Mouse (Mus musculus) thymus, adult 2 months (tissue): ENCODE results near the gene Pcbp2. TPM values are rescaled to one million over a fixed set of nuclear protein-coding genes. Genes with fewer than 3 reads are reported as not detected.
A peak's percentile ranks its signal among the peaks of the same experiment; 100 is the strongest.

Experiments used
- DNase-seq: peaks from one replicate; pipeline ENCODE4 v3.0.0; 2021
- H3K27ac ChIP-seq: fragments of 200-500 bp; 2 replicates; pipeline ENCODE4 v1.5.1; 2012; ENCODE audit warnings: low read length, control low read depth; ENCODE audit not compliant: control insufficient read depth, insufficient read depth
- H3K27me3 ChIP-seq: fragments of 200-500 bp; 2 replicates; pipeline ENCODE4 v1.6.1; 2012; ENCODE audit warnings: mild to moderate bottlenecking, low read length, moderate library complexity, mixed read lengths; ENCODE audit not compliant: control insufficient read depth, insufficient read depth
- H3K36me3 ChIP-seq: fragments of 200-500 bp; 2 replicates; pipeline ENCODE4 v1.6.1; 2012; ENCODE audit warnings: mild to moderate bottlenecking, low read length, moderate library complexity; ENCODE audit not compliant: control insufficient read depth, insufficient read depth
- H3K4me1 ChIP-seq: fragments of 200-500 bp; replicated peaks from 2 replicates; pipeline ENCODE4 v1.6.1; 2012; ENCODE audit warnings: low read length; ENCODE audit not compliant: control insufficient read depth, insufficient read depth
- H3K4me3 ChIP-seq: fragments of 200-500 bp; 2 replicates; pipeline ENCODE4 v1.5.1; 2012; ENCODE audit warnings: mild to moderate bottlenecking, low read length, control low read depth, moderate library complexity; ENCODE audit not compliant: control insufficient read depth, insufficient read depth
- CTCF ChIP-seq: fragments of 200-500 bp; IDR thresholded peaks from 2 replicates; pipeline ENCODE4 v1.5.1; 2012; ENCODE audit warnings: mild to moderate bottlenecking, control low read depth, low read length, moderate library complexity, borderline replicate concordance; ENCODE audit not compliant: control insufficient read depth, poor library complexity, insufficient read depth; ENCODE audit errors: extremely low read depth
- POLR2A ChIP-seq: fragments of 200-500 bp; IDR thresholded peaks from 2 replicates; pipeline ENCODE4 v1.6.1; 2012; ENCODE audit warnings: mild to moderate bottlenecking, low read length, control low read depth, moderate library complexity; ENCODE audit not compliant: control insufficient read depth, poor library complexity, insufficient read depth; ENCODE audit errors: extremely low read depth
- WGBS: fragments of 180-500 bp; shearing (Covaris S2); methylation state at CpG from one replicate; pipeline ENCODE4 v1.1.7; 2018; 5-methylcytosine and 5-hydroxymethylcytosine counted together
- polyA plus RNA-seq: library from polyadenylated mRNA; depleted of rRNA; stranded (reverse); fragments of >200 nt; gene quantifications from 2 replicates; pipeline ENCODE4 v1.2.3, GENCODE M21; 2012

Gene Pcbp2
- polyA plus RNA-seq, 1 experiment: 846 TPM

- Histone ChIP-seq H3K36me3 (peaks cover 85% of the 10 kb centered on the region), H3K4me1 (no peaks in the 10 kb centered on the region), H3K27me3 (no peaks in the 10 kb centered on the region), H3K27ac (no peak overlapping the region), H3K4me3 (no peak overlapping the region)
- WGBS: 80% methylated on average over 1 of the region's 1 CpGs
- TF ChIP-seq CTCF (no peak), POLR2A (no peak)
- no peak for DNase-seq
Observed at GRCm38 (mm10) chr15:102432046-102432445, 38.3 kb upstream of the Pcbp2 start.

DNA sequence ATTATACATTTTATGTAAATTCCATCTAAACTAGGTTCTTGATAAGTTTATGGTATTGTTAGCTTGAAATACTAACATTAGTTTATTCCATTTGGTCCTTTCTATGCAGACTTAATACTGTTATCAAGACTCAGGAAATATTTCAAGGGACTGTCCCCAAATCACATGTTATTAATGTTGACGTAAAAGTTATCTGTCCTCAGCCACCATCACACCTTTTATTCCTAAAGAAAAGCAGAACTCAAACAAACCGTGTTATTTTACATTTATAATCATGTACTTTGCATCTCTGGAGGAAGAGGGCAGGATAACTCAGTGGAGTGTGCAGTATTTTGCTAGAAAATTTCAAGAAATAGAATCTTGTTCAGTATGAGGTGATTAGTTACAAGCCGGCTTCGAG lies 37.2 kb upstream of the Pcbp2 start:
- Histone ChIP-seq H3K4me1 (no peaks in the 10 kb centered on the region), H3K27ac (no peak overlapping the region), H3K36me3 (peaks cover 74% of the 10 kb centered on the region), H3K27me3 (no peaks in the 10 kb centered on the region), H3K4me3 (no peak overlapping the region)
- no peak for TF ChIP-seq CTCF
- no peak for TF ChIP-seq POLR2A
- DNase-seq: no peak
- 94% methylated on average over 4 of the region's 4 CpGs for WGBS

- peak; percentile 85 for DNase-seq
- Histone ChIP-seq H3K27me3 (no peaks in the 10 kb centered on the region), H3K4me1 (peaks cover 2% of the 10 kb centered on the region; the same call in 1 of the 2 replicates), H3K27ac (no peak overlapping the region), H3K36me3 (no peaks in the 10 kb centered on the region), H3K4me3 (no peak overlapping the region)
- TF ChIP-seq CTCF: no peak
- 47% methylated on average over 2 of the region's 2 CpGs for WGBS
Observed at GRCm38 (mm10) chr15:102442490-102442889, 27.8 kb upstream of the Pcbp2 start.

DNA sequence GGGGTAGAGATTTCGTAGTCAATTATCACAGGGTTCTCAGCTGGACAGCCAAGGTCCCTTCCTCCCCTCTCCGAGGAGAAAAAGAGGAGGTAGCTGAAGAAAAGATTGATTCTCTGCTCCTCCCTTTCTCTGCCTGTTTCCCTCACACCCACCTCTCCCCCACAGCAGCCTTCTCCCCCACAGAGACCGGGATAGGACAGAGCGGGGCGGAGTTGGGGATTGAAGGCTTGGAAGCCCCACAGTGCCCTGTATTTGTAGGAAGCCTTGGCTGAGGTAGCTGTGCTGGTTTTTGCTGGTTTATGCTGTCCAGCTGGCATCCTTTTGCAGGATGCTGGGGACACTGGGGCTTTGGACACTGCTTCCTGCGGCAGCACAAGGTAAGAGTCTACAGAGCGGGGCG lies 25.2 kb upstream of the Pcbp2 start, which contains the start of gene Amhr2:
Amhr2 (plus strand) TSS at position 222 of the 400 bp plus-strand sequence.
- H3K27ac ChIP-seq: no peak within 1 kb of the TSS
- 88% methylated on average over 8 of the region's 8 CpGs for WGBS
- no peak for DNase-seq
- H3K4me1 ChIP-seq: peaks cover 2% of the 10 kb centered on the region; the same call in 1 of the 2 replicates
- no peaks in the 10 kb centered on the region for H3K27me3 ChIP-seq
- H3K36me3 ChIP-seq: no peaks in the 10 kb centered on the region
- TF ChIP-seq CTCF: no peak
- TF ChIP-seq POLR2A: no peak
- H3K4me3 ChIP-seq: no peak within 1 kb of the TSS

- H3K36me3 ChIP-seq: no peaks in the 10 kb centered on the region
- no peak for DNase-seq
- 87% methylated on average over 5 of the region's 6 CpGs for WGBS
- no peak overlapping the region for H3K27ac ChIP-seq
- no peaks in the 10 kb centered on the region for H3K27me3 ChIP-seq
- H3K4me1 ChIP-seq: peaks cover 2% of the 10 kb centered on the region
- TF ChIP-seq POLR2A (no peak), CTCF (no peak)
- no peak overlapping the region for H3K4me3 ChIP-seq
Observed at GRCm38 (mm10) chr15:102446448-102446847, 23.9 kb upstream of the Pcbp2 start.

GRCm38 (mm10) chr15:102449366-102449765 lies 21.0 kb upstream of the Pcbp2 start:
- DNase-seq: no peak
- H3K27me3 ChIP-seq: no peaks in the 10 kb centered on the region

DNA sequence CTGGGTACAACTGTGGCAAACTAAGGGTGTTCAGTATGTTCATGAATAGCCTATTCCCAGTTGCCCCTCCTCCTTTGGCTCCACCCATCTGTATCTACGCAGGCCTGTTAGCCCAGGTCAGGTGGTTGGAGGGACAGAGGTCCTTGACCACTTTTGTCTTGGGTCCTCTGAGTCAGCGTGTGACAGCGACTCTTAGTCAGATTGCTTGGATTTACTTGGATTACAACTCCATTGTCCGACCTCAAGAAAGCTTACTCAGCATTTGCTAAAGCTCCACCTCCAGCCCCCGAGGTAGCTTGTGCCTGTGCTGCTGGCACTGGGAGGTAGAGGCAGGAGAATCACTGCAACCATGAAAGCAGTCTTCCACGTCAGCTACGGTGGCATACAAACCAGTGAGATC lies 19.4 kb upstream of the Pcbp2 start:
- no peak overlapping the region for H3K4me3 ChIP-seq
- H3K27ac ChIP-seq: no peak overlapping the region
- no peaks in the 10 kb centered on the region for H3K27me3 ChIP-seq
- WGBS: 64% methylated on average over 7 of the region's 7 CpGs
- no peak for TF ChIP-seq CTCF
- TF ChIP-seq POLR2A: no peak
- peaks cover 9% of the 10 kb centered on the region for H3K4me1 ChIP-seq
- no peaks in the 10 kb centered on the region for H3K36me3 ChIP-seq
- no peak for DNase-seq

More at GRCm38 (mm10) chr15:102449366-102449765, 21.0 kb upstream of the Pcbp2 start:
- H3K27ac ChIP-seq: no peak overlapping the region
- WGBS: 90% methylated on average over 8 of the region's 8 CpGs
- TF ChIP-seq POLR2A (no peak), CTCF (no peak)
- H3K4me1 ChIP-seq: peaks cover 9% of the 10 kb centered on the region
- H3K36me3 ChIP-seq: no peaks in the 10 kb centered on the region
- no peak overlapping the region for H3K4me3 ChIP-seq
